Mouse (Mus musculus) liver, adult 2 months (tissue): Measurements from ENCODE around the gene Arhgap33. TPM values are rescaled to one million over a fixed set of nuclear protein-coding genes. Genes with fewer than 3 reads are reported as not detected.

Experiments
- DNase-seq: peaks from one replicate; pipeline ENCODE4 v3.0.0-alpha.2; 2011; ENCODE audit warnings: low read depth, low spot score; ENCODE audit errors: extremely low read depth
- H3K27ac ChIP-seq: fragments of 200-500 bp; replicated peaks from 2 replicates; pipeline ENCODE4 v1.5.1; 2012; ENCODE audit warnings: low read depth, mild to moderate bottlenecking, control low read depth, inconsistent platforms, low read length; ENCODE audit not compliant: insufficient read depth
- H3K27me3 ChIP-seq: fragments of 200-500 bp; 2 replicates; pipeline ENCODE4 v1.6.1; 2012; ENCODE audit warnings: mild to moderate bottlenecking, moderate library complexity, low read length, inconsistent platforms; ENCODE audit not compliant: control insufficient read depth, insufficient read depth
- H3K36me3 ChIP-seq: fragments of 200-500 bp; 2 replicates; pipeline ENCODE4 v1.6.1; 2012; ENCODE audit warnings: low read length, inconsistent platforms; ENCODE audit not compliant: control insufficient read depth, insufficient read depth
- H3K4me1 ChIP-seq: fragments of 200-500 bp; 2 replicates; pipeline ENCODE4 v1.6.1; 2011; ENCODE audit warnings: low read length; ENCODE audit not compliant: control insufficient read depth, insufficient read depth
- H3K4me3 ChIP-seq: fragments of 200-500 bp; 2 replicates; pipeline ENCODE4 v1.5.1; 2011; ENCODE audit warnings: low read depth, mild to moderate bottlenecking, control low read depth, low read length, moderate library complexity; ENCODE audit not compliant: insufficient read depth
- H3K79me2 ChIP-seq: fragments of 200-500 bp; 2 replicates; pipeline ENCODE4 v1.6.1; 2012; ENCODE audit warnings: inconsistent platforms, mild to moderate bottlenecking, low read length, moderate library complexity; ENCODE audit not compliant: control insufficient read depth, insufficient read depth
- H3K9ac ChIP-seq: fragments of 200-500 bp; 2 replicates; pipeline ENCODE4 v1.6.1; 2012; ENCODE audit warnings: low read depth, mild to moderate bottlenecking, control low read depth, inconsistent platforms, low read length
- CTCF ChIP-seq: fragments of 200-500 bp; IDR thresholded peaks from 2 replicates; pipeline ENCODE4 v1.5.1; 2011; ENCODE audit warnings: low read depth, low read length, control low read depth
- POLR2A ChIP-seq: fragments of 200-500 bp; IDR thresholded peaks from 2 replicates; pipeline ENCODE4 v1.6.1; 2011; ENCODE audit warnings: low read length, control low read depth; ENCODE audit not compliant: insufficient read depth; ENCODE audit errors: extremely low read depth
- WGBS: fragments of 180-500 bp; shearing (Covaris S2); methylation state at CpG from one replicate; pipeline ENCODE4 v1.1.7; 2018; 5-methylcytosine and 5-hydroxymethylcytosine counted together
- polyA plus RNA-seq: library from polyadenylated mRNA; depleted of rRNA; stranded (reverse); fragments of >200 nt; gene quantifications from 2 replicates; pipeline ENCODE4 v1.2.3, GENCODE M21; 2012
- total RNA-seq: library from RNA; depleted of rRNA; stranded (reverse); fragments of >200 nt; gene quantifications from 2 replicates; pipeline ENCODE4 v1.2.3, GENCODE M21; 2014

The Arhgap33 gene
- total and polyA plus RNA-seq, 2 experiments: 0.37 to 1.2 TPM

GRCm38 (mm10) chr7:30531291-30531815 lies 3.5 kb downstream of the Arhgap33 start:
- no peaks in the 10 kb centered on the region for H3K4me1 ChIP-seq
- 85% methylated on average over 9 of the region's 9 CpGs for WGBS
- H3K9ac ChIP-seq: no peak overlapping the region
- H3K27me3 ChIP-seq: no peaks in the 10 kb centered on the region
- DNase-seq: no peak
- H3K4me3 ChIP-seq: no peak overlapping the region
- H3K79me2 ChIP-seq: no peaks in the 10 kb centered on the region
- H3K27ac ChIP-seq: no peak overlapping the region
- TF ChIP-seq POLR2A (no peak), CTCF (no peak)
- H3K36me3 ChIP-seq: no peaks in the 10 kb centered on the region

GRCm38 (mm10) chr7:30526981-30527380 lies 7.9 kb downstream of the Arhgap33 start:
- no peak for DNase-seq
- WGBS: 87% methylated on average over 14 of the region's 14 CpGs

GRCm38 (mm10) chr7:30526399-30526798 lies 8.5 kb downstream of the Arhgap33 start:
- H3K4me3 ChIP-seq: no peak overlapping the region
- TF ChIP-seq POLR2A: no peak
- TF ChIP-seq CTCF: no peak
- H3K27ac ChIP-seq: no peak overlapping the region
- no peaks in the 10 kb centered on the region for H3K4me1 ChIP-seq
- no peak overlapping the region for H3K9ac ChIP-seq
- WGBS: 46% methylated on average over 17 of the region's 17 CpGs
- H3K79me2 ChIP-seq: no peaks in the 10 kb centered on the region
- no peak for DNase-seq
- no peaks in the 10 kb centered on the region for H3K27me3 ChIP-seq
- H3K36me3 ChIP-seq: no peaks in the 10 kb centered on the region

More at GRCm38 (mm10) chr7:30526981-30527380, 7.9 kb downstream of the Arhgap33 start:
- H3K9ac ChIP-seq: no peak overlapping the region
- no peaks in the 10 kb centered on the region for H3K27me3 ChIP-seq
- no peaks in the 10 kb centered on the region for H3K79me2 ChIP-seq
- no peaks in the 10 kb centered on the region for H3K36me3 ChIP-seq
- no peak overlapping the region for H3K4me3 ChIP-seq
- TF ChIP-seq CTCF: no peak
- TF ChIP-seq POLR2A: no peak
- no peaks in the 10 kb centered on the region for H3K4me1 ChIP-seq
- no peak overlapping the region for H3K27ac ChIP-seq

GRCm38 (mm10) chr7:30525954-30526353 lies 8.9 kb downstream of the Arhgap33 start:
- Histone ChIP-seq H3K79me2 (no peaks in the 10 kb centered on the region), H3K27me3 (no peaks in the 10 kb centered on the region), H3K36me3 (no peaks in the 10 kb centered on the region), H3K9ac (no peak overlapping the region), H3K4me3 (no peak overlapping the region), H3K4me1 (no peaks in the 10 kb centered on the region), H3K27ac (no peak overlapping the region)
- TF ChIP-seq CTCF (no peak), POLR2A (no peak)
- WGBS: 62% methylated on average over 10 of the region's 10 CpGs
- DNase-seq: no peak

GRCm38 (mm10) chr7:30524487-30524886 lies 10.4 kb downstream of the Arhgap33 start:
- Histone ChIP-seq H3K36me3 (no peaks in the 10 kb centered on the region), H3K79me2 (no peaks in the 10 kb centered on the region), H3K27me3 (no peaks in the 10 kb centered on the region), H3K9ac (no peak overlapping the region), H3K27ac (no peak overlapping the region), H3K4me3 (no peak overlapping the region), H3K4me1 (no peaks in the 10 kb centered on the region)
- no peak for TF ChIP-seq POLR2A
- no peak for TF ChIP-seq CTCF
- 91% methylated on average over 6 of the region's 6 CpGs for WGBS
- no peak for DNase-seq

- Histone ChIP-seq H3K27ac (no peak overlapping the region), H3K4me3 (no peak overlapping the region), H3K9ac (no peak overlapping the region), H3K27me3 (no peaks in the 10 kb centered on the region), H3K79me2 (no peaks in the 10 kb centered on the region), H3K36me3 (no peaks in the 10 kb centered on the region), H3K4me1 (no peaks in the 10 kb centered on the region)
- no peak for DNase-seq
- TF ChIP-seq POLR2A: no peak
- TF ChIP-seq CTCF: no peak
- WGBS: 92% methylated on average over 10 of the region's 10 CpGs
Observed at GRCm38 (mm10) chr7:30522871-30523270, 12.0 kb downstream of the Arhgap33 start.
